Mouse (Mus musculus): ENCODE results near the gene Mzf1.

Mzf1 gene

GRCm38 (mm10) chr7:13001584-13001983 is 53.0 kb downstream of the Mzf1 start:
- no peak for DNase-seq

DNA sequence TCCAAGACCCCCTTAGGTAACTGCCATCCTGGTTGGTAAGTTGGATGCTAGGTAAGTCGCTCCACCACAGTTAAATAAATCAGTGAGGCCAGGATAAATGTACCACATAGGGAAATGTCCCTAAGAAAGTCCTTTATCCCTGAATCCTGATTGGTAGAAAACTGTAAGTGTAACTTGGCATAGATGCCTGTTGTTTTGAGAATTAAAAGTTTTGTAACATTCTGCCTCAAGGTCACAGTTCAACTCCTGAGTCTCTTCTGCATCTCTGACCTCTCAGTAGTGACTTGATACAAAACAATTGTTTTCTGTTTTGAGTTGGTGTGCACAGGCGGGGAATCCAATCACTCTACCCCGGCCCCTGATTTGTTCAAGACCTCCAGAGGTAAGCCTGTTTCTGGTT is 55.7 kb downstream of the Mzf1 start, which contains the start of gene Trim28:
Gene Trim28, plus strand, starts transcription at position 264 of the 400 bp plus-strand sequence.
- no peak for DNase-seq

DNA sequence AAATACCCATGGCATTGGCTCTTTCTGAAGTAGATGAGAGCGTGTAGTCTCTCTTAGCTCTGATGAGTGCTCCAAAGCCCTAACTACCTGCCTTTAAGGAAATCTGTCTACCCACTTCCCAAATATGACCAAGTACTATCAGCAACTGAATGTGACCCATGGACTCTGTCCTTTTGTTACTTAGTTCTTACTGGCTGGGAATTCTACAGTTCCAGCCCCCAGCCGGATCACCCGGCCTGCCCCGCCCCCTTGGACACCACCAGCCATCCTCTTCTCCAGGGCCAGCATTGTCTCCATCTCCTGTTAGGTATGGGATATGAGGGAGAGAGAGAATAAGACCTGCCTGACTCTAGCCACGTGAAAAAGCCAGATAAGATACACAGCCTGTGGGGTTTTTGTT is 56.5 kb downstream of the Mzf1 start, which contains the start of gene Slc27a5:
Gene Slc27a5, minus strand, starts transcription at position 140 of the 400 bp plus-strand sequence.
- DNase-seq = no peak

DNA sequence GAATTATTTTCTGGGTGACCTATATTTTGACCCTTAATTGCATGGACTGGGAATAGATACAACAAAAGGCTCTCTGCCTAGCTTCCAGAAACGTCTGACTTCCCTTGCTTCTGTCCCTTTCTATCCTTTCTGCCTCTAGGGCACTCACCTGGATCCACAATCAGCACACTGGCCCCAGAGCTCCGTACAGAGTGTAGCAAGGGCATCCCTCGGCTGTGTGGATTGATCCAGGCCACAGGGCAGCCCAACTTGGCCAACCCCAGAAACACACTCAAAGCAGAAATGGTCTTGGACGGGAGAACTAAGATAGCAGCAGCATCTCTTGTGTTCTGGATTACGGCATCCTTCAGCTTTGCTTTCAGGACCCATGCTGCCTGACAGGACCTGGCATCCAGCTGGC is 57.3 kb downstream of the Mzf1 start:
- no peak for DNase-seq

DNA sequence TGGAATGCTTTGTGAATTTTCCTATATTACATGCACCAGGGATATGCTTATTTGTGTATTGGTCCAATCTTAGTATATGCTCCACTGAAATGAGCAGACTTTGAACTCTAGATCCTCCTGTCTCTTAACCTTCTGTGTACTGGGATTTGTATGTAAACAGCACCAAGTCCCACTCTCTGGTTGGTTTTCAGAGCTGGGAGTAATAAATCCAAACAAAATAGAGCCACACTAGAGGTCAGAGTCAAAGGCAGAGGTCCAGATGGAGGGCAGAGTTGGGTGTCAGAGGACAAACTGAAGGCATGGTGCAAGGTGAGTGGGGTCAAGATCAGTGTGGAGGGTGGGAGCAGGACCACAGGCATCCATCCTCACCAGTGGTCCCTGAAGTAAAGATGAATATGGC is 58.7 kb downstream of the Mzf1 start:
- DNase-seq = no peak

- no peak for DNase-seq
These were observed 61.4 kb downstream of the Mzf1 start for GRCm38 (mm10) chr7:12993148-12993547.

All from cerebellum, postnatal 14 days (tissue).